Mouse (Mus musculus) liver, embryonic 14.5 days (tissue): ENCODE data around the gene Uba3. TPM values are rescaled to one million over a fixed set of nuclear protein-coding genes. Genes with fewer than 3 reads are reported as not detected.

Experiments
- ATAC-seq: fragments of 200-750 bp; cut with Nextera tagmentation; 2 replicates; pipeline ENCODE4 v1.8.0; 2017; ENCODE audit warnings: moderate number of reproducible peaks, mild to moderate bottlenecking, moderate library complexity; ENCODE audit not compliant: insufficient read depth
- DNase-seq, 3 experiments: peaks; one replicate each; pipeline ENCODE4 v3.0.0-alpha.2; 2012 to 2013; ENCODE audit warnings: low read depth in 3 of 3, low spot score in 3 of 3
- H3K27ac ChIP-seq: fragments of 300-500 bp; sonication (generic); 2 replicates; pipeline ENCODE4 v1.5.1; 2014; ENCODE audit warnings: moderate library complexity, mild to moderate bottlenecking, control low read depth, inconsistent platforms
- H3K27me3 ChIP-seq: fragments of 300-500 bp; sonication (generic); 2 replicates; pipeline ENCODE4 v1.6.1; 2014; ENCODE audit warnings: mild to moderate bottlenecking, low read length, moderate library complexity; ENCODE audit not compliant: control insufficient read depth, insufficient read depth
- H3K36me3 ChIP-seq: fragments of 300-500 bp; sonication (generic); replicated peaks from 2 replicates; pipeline ENCODE4 v1.6.1; 2014; ENCODE audit warnings: low read depth; ENCODE audit not compliant: control insufficient read depth, insufficient read depth
- H3K4me1 ChIP-seq, 2 experiments: fragments of 200-500 bp in 1 of 2; fragments of 300-500 bp in 1 of 2; sonication (generic) in 1 of 2; replicated peaks; 2 replicates each; pipeline ENCODE4 v1.6.1; 2012 to 2014; ENCODE audit warnings: antibody characterized with exemption in 1 of 2, inconsistent platforms in 1 of 2, low read length in 1 of 2; ENCODE audit not compliant: control insufficient read depth in 2 of 2, insufficient read depth in 2 of 2
- H3K4me2 ChIP-seq: fragments of 300-500 bp; sonication (generic); 2 replicates; pipeline ENCODE4 v1.6.1; 2014; ENCODE audit warnings: low read depth, mild to moderate bottlenecking, control low read depth, moderate library complexity
- H3K4me3 ChIP-seq, 2 experiments: fragments of 200-500 bp in 1 of 2; fragments of 300-500 bp in 1 of 2; sonication (generic) in 1 of 2; 2 replicates each; pipeline ENCODE4 v1.5.1; 2012 to 2014; ENCODE audit warnings: low read depth in 2 of 2, low read length in 2 of 2, mild to moderate bottlenecking in 2 of 2, control low read depth in 1 of 2, inconsistent platforms in 1 of 2, moderate library complexity in 1 of 2; ENCODE audit not compliant: insufficient read depth in 1 of 2
- H3K9ac ChIP-seq: fragments of 300-500 bp; sonication (generic); replicated peaks from 2 replicates; pipeline ENCODE4 v1.6.1; 2014; ENCODE audit warnings: mild to moderate bottlenecking, control low read depth, moderate library complexity
- H3K9me3 ChIP-seq: fragments of 300-500 bp; sonication (generic); 2 replicates; pipeline ENCODE4 v1.6.1; 2016; ENCODE audit warnings: low read length, mixed read lengths; ENCODE audit not compliant: control insufficient read depth
- CTCF ChIP-seq: IDR thresholded peaks from 2 replicates; pipeline ENCODE4 v1.5.1; 2016; ENCODE audit warnings: antibody characterized with exemption, low read depth, control low read depth
- EP300 ChIP-seq: IDR thresholded peaks from 2 replicates; pipeline ENCODE4 v1.6.1; 2016; ENCODE audit warnings: antibody characterized with exemption, low read depth
- WGBS: fragments of 180-500 bp; shearing (Covaris S2); extraction: QIAGEN DNeasy Blood & Tissue Kit; methylation state at CpG from one replicate; pipeline ENCODE4 v1.1.7; 2014; ENCODE audit not compliant: insufficient replicate concordance; 5-methylcytosine and 5-hydroxymethylcytosine counted together
- polyA plus RNA-seq, 2 experiments: library from polyadenylated mRNA; depleted of rRNA in 1 of 2; stranded (reverse) in 1 of 2; unstranded in 1 of 2; fragments of >200 nt; fragmentation: Nextera tagmentation in 1 of 2; extraction: Ambion mirVana in 1 of 2; gene quantifications; 2 replicates each; pipeline versions ENCODE4 v1.2.1 to v1.2.3; 2012 to 2014

The Uba3 gene
- polyA plus RNA-seq, 2 experiments = 22.3 to 24.9 TPM

GRCm38 (mm10) chr6:97141811-97142210 lies 63.6 kb downstream of the Uba3 start:
- Histone ChIP-seq H3K36me3 (no peaks in the 10 kb centered on the region), H3K4me2 (no peak overlapping the region), H3K4me1 (no peaks in the 10 kb centered on the region), H3K27ac (no peak overlapping the region), H3K9ac (no peak overlapping the region), H3K4me3 (no peak overlapping the region), H3K27me3 (no peaks in the 10 kb centered on the region), H3K9me3 (no peaks in the 10 kb centered on the region)
- no peak for TF ChIP-seq EP300
- TF ChIP-seq CTCF = no peak
- DNase-seq (no peak), ATAC-seq (no peak)
- 66% methylated on average over 7 of the region's 7 CpGs for WGBS

Other genes with a start within 250 kb of the Uba3 start
- not detected in 2 replicates for gene Fam19a4, start 145.2 kb downstream of the Uba3 start, polyA plus RNA-seq (2012; rRNA removed)
- 0.04 TPM in 1 of 2 replicates, not detected in the other for gene Fam19a4, start 145.2 kb downstream of the Uba3 start, polyA plus RNA-seq (2014; fragmentation: Nextera tagmentation; extraction: Ambion mirVana)
- gene Eogt, start 56.5 kb downstream of the Uba3 start, polyA plus RNA-seq (2012; rRNA removed) = 1.5 and 1.9 TPM in 2 replicates
- 1.3 and 1.4 TPM in 2 replicates for gene Eogt, start 56.5 kb downstream of the Uba3 start, polyA plus RNA-seq (2014; fragmentation: Nextera tagmentation; extraction: Ambion mirVana)
- gene Tmf1, start 26.5 kb downstream of the Uba3 start, polyA plus RNA-seq (2012; rRNA removed) = 0.64 and 1.4 TPM in 2 replicates
- 12.3 and 13.3 TPM in 2 replicates for gene Tmf1, start 26.5 kb downstream of the Uba3 start, polyA plus RNA-seq (2014; fragmentation: Nextera tagmentation; extraction: Ambion mirVana)
- 19.4 and 25.6 TPM in 2 replicates for gene Arl6ip5, start 5.0 kb upstream of the Uba3 start, polyA plus RNA-seq (2012; rRNA removed)
- gene Arl6ip5, start 5.0 kb upstream of the Uba3 start, polyA plus RNA-seq (2014; fragmentation: Nextera tagmentation; extraction: Ambion mirVana) = 15.8 and 17.1 TPM in 2 replicates
- gene Lmod3, start 47.1 kb upstream of the Uba3 start, polyA plus RNA-seq (2012; rRNA removed) = not detected in 2 replicates
- not detected in 2 replicates for gene Lmod3, start 47.1 kb upstream of the Uba3 start, polyA plus RNA-seq (2014; fragmentation: Nextera tagmentation; extraction: Ambion mirVana)